Mouse (Mus musculus): Measurements from ENCODE around the gene Zbtb8b. TPM values are rescaled to one million over a fixed set of nuclear protein-coding genes. Genes with fewer than 3 reads are reported as not detected.

Gene Zbtb8b
- not detected for total RNA-seq (2023)

GRCm38 (mm10) chr4:129440340-129441063, at the start of gene Zbtb8b:
Gene Zbtb8b (minus strand): TSS chr4:129440853.

GRCm38 (mm10) chr4:129461183-129461960, 20.7 kb upstream of the Zbtb8b start, which contains the start of gene Bsdc1:
Gene Bsdc1 (plus strand): TSS chr4:129461581.

GRCm38 (mm10) chr4:129377601-129378390, 62.9 kb downstream of the Zbtb8b start, which contains the start of gene Zbtb8a:
Gene Zbtb8a (minus strand): TSS chr4:129378116.

Other genes starting within 250 kb of the Zbtb8b start
- 0.18 TPM for gene C77080, start 179.4 kb downstream of the Zbtb8b start, total RNA-seq (2023)
- gene Sync, start 153.2 kb downstream of the Zbtb8b start, total RNA-seq (2023): not detected
- 144 TPM for gene Rbbp4, start 105.5 kb downstream of the Zbtb8b start, total RNA-seq (2023)
- 37.8 TPM for gene Zbtb8os, start 105.2 kb downstream of the Zbtb8b start, total RNA-seq (2023)
- gene Zbtb8a, start 62.7 kb downstream of the Zbtb8b start, total RNA-seq (2023): 5.4 TPM
- 107 TPM for gene Bsdc1, start 20.7 kb upstream of the Zbtb8b start, total RNA-seq (2023)
- not detected for gene Tssk3, start 50.2 kb upstream of the Zbtb8b start, total RNA-seq (2023)
- gene Fam229a, start 50.3 kb upstream of the Zbtb8b start, total RNA-seq (2023): 3.3 TPM
- 11.4 TPM for gene Marcksl1, start 72.7 kb upstream of the Zbtb8b start, total RNA-seq (2023)
- 118 TPM for gene Hdac1, start 101.9 kb upstream of the Zbtb8b start, total RNA-seq (2023)
- 906 TPM for gene Lck, start 132.8 kb upstream of the Zbtb8b start, total RNA-seq (2023)
- gene Fam167b, start 137.7 kb upstream of the Zbtb8b start, total RNA-seq (2023): not detected
- gene Eif3i, start 159.8 kb upstream of the Zbtb8b start, total RNA-seq (2023): 175 TPM
- 118 TPM for gene Tmem234, start 159.8 kb upstream of the Zbtb8b start, total RNA-seq (2023)
- gene Dcdc2b, start 173.4 kb upstream of the Zbtb8b start, total RNA-seq (2023): 4.2 TPM
- 21.0 TPM for gene Iqcc, start 178.2 kb upstream of the Zbtb8b start, total RNA-seq (2023)
- 10.4 TPM for gene Ccdc28b, start 183.1 kb upstream of the Zbtb8b start, total RNA-seq (2023)
- gene Txlna, start 200.2 kb upstream of the Zbtb8b start, total RNA-seq (2023): 79.9 TPM
- gene Kpna6, start 231.9 kb upstream of the Zbtb8b start, total RNA-seq (2023): 32.0 TPM